In genomic region chr8:53821148-53821547, GRCm38 (mm10) we compare ENCODE assay signal across 21 mouse cellular contexts.
DNase-seq lines count a peak whose midpoint lies in the region; ATAC-seq and TF ChIP-seq lines count a peak whose summit lies in the region.
"Had no signal": no experiment of that assay in that cellular context is flagged by ENCODE, and none has a peak within 500 bp of the region (broad histone marks: within the 10 kb centered on the region; RNA-seq: fewer than 3 reads in every experiment).

No protein-coding gene starts in this region.

- no peaks in the 10 kb centered on the region for H3K36me3 ChIP-seq in forebrain, embryonic 14.5 days (ENCODE audit: control insufficient read depth, insufficient read depth, low read length)
- no peaks in the 10 kb centered on the region for H3K36me3 ChIP-seq in forebrain, embryonic 13.5 days (ENCODE audit: poor library complexity, severe bottlenecking)
- H3K36me3 ChIP-seq in kidney, postnatal 0 days (ENCODE audit: insufficient read depth, low read length) = no peaks in the 10 kb centered on the region
- H3K36me3 ChIP-seq in kidney, embryonic 14.5 days (ENCODE audit: control insufficient read depth, insufficient read depth, low read length) = no peaks in the 10 kb centered on the region
- H3K36me3 ChIP-seq in lung, postnatal 0 days (ENCODE audit: insufficient read depth, low read length) = no peaks in the 10 kb centered on the region
- no peaks in the 10 kb centered on the region for H3K36me3 ChIP-seq in neural tube, embryonic 15.5 days
- H3K36me3 ChIP-seq: embryonic facial prominence, embryonic 13.5 days; forebrain, embryonic 10.5 days; liver, embryonic 15.5 days had no signal

- H3K27me3 ChIP-seq in forebrain, embryonic 14.5 days (replicated peaks; ENCODE audit: control insufficient read depth, insufficient read depth, low read length) = no peaks in the 10 kb centered on the region
- H3K27me3 ChIP-seq in forebrain, embryonic 13.5 days = no peaks in the 10 kb centered on the region
- H3K27me3 ChIP-seq in kidney, postnatal 0 days (ENCODE audit: insufficient read depth, low read length) = no peaks in the 10 kb centered on the region
- H3K27me3 ChIP-seq in kidney, embryonic 14.5 days (ENCODE audit: control insufficient read depth, insufficient read depth, low read length) = no peaks in the 10 kb centered on the region
- H3K27me3 ChIP-seq in lung, postnatal 0 days (replicated peaks; ENCODE audit: insufficient read depth, low read length) = no peaks in the 10 kb centered on the region
- no peaks in the 10 kb centered on the region for H3K27me3 ChIP-seq in neural tube, embryonic 15.5 days (replicated peaks)
- H3K27me3 ChIP-seq: embryonic facial prominence, embryonic 13.5 days; liver, embryonic 15.5 days had no signal

- WGBS in forebrain, embryonic 14.5 days = 55% methylated on average over 1 of the region's 1 CpGs
- WGBS in forebrain, embryonic 13.5 days = 69% methylated on average over 1 of the region's 1 CpGs
- WGBS in kidney, postnatal 0 days = 15% methylated on average over 1 of the region's 1 CpGs
- WGBS in kidney, embryonic 14.5 days = 8% methylated on average over 1 of the region's 1 CpGs
- WGBS in lung, postnatal 0 days = 27% methylated on average over 1 of the region's 1 CpGs
- 33% methylated on average over 1 of the region's 1 CpGs for WGBS in neural tube, embryonic 15.5 days

- no peak overlapping the region for H3K9ac ChIP-seq in forebrain, embryonic 14.5 days (ENCODE audit: low read length)
- H3K9ac ChIP-seq in forebrain, embryonic 13.5 days = no peak overlapping the region
- no peak overlapping the region for H3K9ac ChIP-seq in kidney, postnatal 0 days (ENCODE audit: low read depth, low read length)
- no peak overlapping the region for H3K9ac ChIP-seq in kidney, embryonic 14.5 days (ENCODE audit: low read depth, low read length)
- no peak overlapping the region for H3K9ac ChIP-seq in lung, postnatal 0 days (replicated peaks; ENCODE audit: low read depth)
- no peak overlapping the region for H3K9ac ChIP-seq in neural tube, embryonic 15.5 days (replicated peaks)
- H3K9ac ChIP-seq: embryonic facial prominence, embryonic 13.5 days; liver, embryonic 15.5 days had no signal

- TF ChIP-seq EP300 in lung, postnatal 0 days (IDR thresholded peaks at IDR 0.05) = 0 out of 2 replicates have a peak, but pooled peaks have one; percentile 16

- DNase-seq in forebrain, embryonic 14.5 days (ENCODE audit: low spot score) = peak; percentile 11
- peak; percentile 40 for DNase-seq in kidney, postnatal 0 days (ENCODE audit: low spot score)
- peak; percentile 63 for DNase-seq in lung, postnatal 0 days (ENCODE audit: low spot score)
- no peak for DNase-seq in lung, postnatal 4 days
- DNase-seq in skeletal muscle tissue, adult 2 months (ENCODE audit: low read depth, low spot score) = peak; percentile 15
- DNase-seq: adrenal gland, adult 2 months; cerebellum, adult 9-11 months; gastrocnemius, adult 2 months; heart, adult 11 months; kidney, postnatal 14 days; left cerebral cortex, postnatal 4 days; thymus, postnatal 14 days had no signal

- no peak for TF ChIP-seq CTCF in kidney, postnatal 0 days (IDR thresholded peaks at IDR 0.05; ENCODE audit: low read depth)
- TF ChIP-seq CTCF in lung, postnatal 0 days (IDR thresholded peaks at IDR 0.05) = no peak

- H3K9me3 ChIP-seq in forebrain, embryonic 14.5 days (replicated peaks; ENCODE audit: control insufficient read depth, low read length) = no peaks in the 10 kb centered on the region
- H3K9me3 ChIP-seq in forebrain, embryonic 13.5 days (replicated peaks) = no peaks in the 10 kb centered on the region
- no peaks in the 10 kb centered on the region for H3K9me3 ChIP-seq in kidney, postnatal 0 days (replicated peaks; ENCODE audit: low read length)
- H3K9me3 ChIP-seq in kidney, embryonic 14.5 days (ENCODE audit: control insufficient read depth, low read length) = no peaks in the 10 kb centered on the region
- no peaks in the 10 kb centered on the region for H3K9me3 ChIP-seq in lung, postnatal 0 days (ENCODE audit: low read length)
- H3K9me3 ChIP-seq in neural tube, embryonic 15.5 days (replicated peaks) = no peaks in the 10 kb centered on the region
- H3K9me3 ChIP-seq: embryonic facial prominence, embryonic 13.5 days; forebrain, embryonic 10.5 days; liver, embryonic 15.5 days had no signal

- H3K27ac ChIP-seq in forebrain, embryonic 14.5 days (ENCODE audit: low read depth, low read length) = no peak overlapping the region
- no peak overlapping the region for H3K27ac ChIP-seq in forebrain, embryonic 13.5 days
- H3K27ac ChIP-seq in kidney, postnatal 0 days = no peak overlapping the region
- H3K27ac ChIP-seq in kidney, embryonic 14.5 days (ENCODE audit: low read depth, low read length) = no peak overlapping the region
- H3K27ac ChIP-seq in lung, postnatal 0 days (ENCODE audit: low read length) = no peak overlapping the region
- no peak overlapping the region for H3K27ac ChIP-seq in neural tube, embryonic 15.5 days (replicated peaks)
- H3K27ac ChIP-seq: embryonic facial prominence, embryonic 13.5 days; forebrain, embryonic 10.5 days; gastrocnemius, adult 2 months; liver, embryonic 15.5 days had no signal

- ATAC-seq in forebrain, embryonic 14.5 days = no peak
- no peak for ATAC-seq in forebrain, embryonic 13.5 days
- ATAC-seq in kidney, postnatal 0 days (replicated peaks; ENCODE audit: low FRiP score, low read depth) = no peak
- no peak for ATAC-seq in kidney, embryonic 14.5 days (ENCODE audit: low FRiP score, low TSS enrichment)
- ATAC-seq in lung, postnatal 0 days = peak; percentile 21; the same call in 1 of the 2 replicates
- ATAC-seq in neural tube, embryonic 15.5 days (ENCODE audit: low FRiP score) = no peak
- ATAC-seq: intestine, postnatal 0 days had no signal

- no peaks in the 10 kb centered on the region for H3K4me1 ChIP-seq in forebrain, embryonic 14.5 days (ENCODE audit: control insufficient read depth, insufficient read depth, low read length)
- H3K4me1 ChIP-seq in forebrain, embryonic 13.5 days = no peaks in the 10 kb centered on the region
- H3K4me1 ChIP-seq in kidney, postnatal 0 days (replicated peaks; ENCODE audit: insufficient read depth, low read length) = no peaks in the 10 kb centered on the region
- H3K4me1 ChIP-seq in kidney, embryonic 14.5 days (ENCODE audit: control insufficient read depth, insufficient read depth, low read length) = no peaks in the 10 kb centered on the region
- H3K4me1 ChIP-seq in lung, postnatal 0 days (ENCODE audit: insufficient read depth, low read depth, low read length) = no peaks in the 10 kb centered on the region
- H3K4me1 ChIP-seq in neural tube, embryonic 15.5 days = no peaks in the 10 kb centered on the region
- H3K4me1 ChIP-seq: forebrain, embryonic 10.5 days; liver, embryonic 15.5 days had no signal

- H3K4me3 ChIP-seq in forebrain, embryonic 14.5 days (ENCODE audit: low read depth, low read length) = no peak overlapping the region
- no peak overlapping the region for H3K4me3 ChIP-seq in forebrain, embryonic 13.5 days
- no peak overlapping the region for H3K4me3 ChIP-seq in kidney, postnatal 0 days (replicated peaks; ENCODE audit: low read depth, low read length)
- H3K4me3 ChIP-seq in kidney, embryonic 14.5 days (ENCODE audit: low read length) = no peak overlapping the region
- no peak overlapping the region for H3K4me3 ChIP-seq in lung, postnatal 0 days (ENCODE audit: low read depth, low read length)
- no peak overlapping the region for H3K4me3 ChIP-seq in neural tube, embryonic 15.5 days (replicated peaks)
- H3K4me3 ChIP-seq: embryonic facial prominence, embryonic 13.5 days; forebrain, embryonic 10.5 days; gastrocnemius, adult 2 months; liver, embryonic 15.5 days; myocyte had no signal

- no peak overlapping the region for H3K4me2 ChIP-seq in forebrain, embryonic 14.5 days (ENCODE audit: low read length)
- no peak overlapping the region for H3K4me2 ChIP-seq in forebrain, embryonic 13.5 days
- no peak overlapping the region for H3K4me2 ChIP-seq in kidney, postnatal 0 days (ENCODE audit: low read length)
- no peak overlapping the region for H3K4me2 ChIP-seq in kidney, embryonic 14.5 days (replicated peaks; ENCODE audit: low read depth, low read length)
- H3K4me2 ChIP-seq in lung, postnatal 0 days (replicated peaks; ENCODE audit: low read depth, low read length) = no peak overlapping the region
- H3K4me2 ChIP-seq in neural tube, embryonic 15.5 days = no peak overlapping the region
- H3K4me2 ChIP-seq: embryonic facial prominence, embryonic 13.5 days; liver, embryonic 15.5 days; midbrain, embryonic 11.5 days had no signal

Comparison
In these comparisons a context has a peak if more than half of its experiments do, and no peak if none do; other contexts are left out.
1. DNase-seq: peak in forebrain, embryonic 14.5 days (single experiment), kidney, postnatal 0 days (single experiment), lung, postnatal 0 days (single experiment) and skeletal muscle tissue, adult 2 months (single experiment); none in lung, postnatal 4 days (0 of 2).